Mouse (Mus musculus): ENCODE measurements around the gene Gm11077. TPM values are rescaled to one million over a fixed set of nuclear protein-coding genes. Genes with fewer than 3 reads are reported as not detected.

Gene Gm11077
- polyA plus RNA-seq (2014; fragmentation: Nextera tagmentation; extraction: Ambion mirVana), result not detected in 2 replicates

DNA sequence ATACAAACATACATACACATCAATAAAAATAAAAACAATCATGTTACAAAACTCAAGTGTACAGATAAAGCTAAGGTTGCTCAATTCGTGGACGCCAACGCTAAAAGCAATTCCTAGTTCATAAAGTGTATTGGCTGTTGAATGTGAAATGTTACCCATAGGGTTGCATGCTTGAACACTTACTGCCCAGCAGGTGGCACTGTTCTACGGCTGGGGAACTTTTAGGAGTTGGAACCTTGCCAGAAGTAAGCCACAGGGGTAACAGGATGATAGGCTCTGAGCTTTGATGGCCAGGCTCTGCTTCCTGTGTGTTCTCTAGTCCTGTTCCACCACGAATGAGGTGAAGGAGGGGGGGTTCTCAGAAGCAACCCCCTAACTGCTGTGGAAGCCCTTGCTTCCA lies at the start of gene Gm11077:
TSS of gene Gm11077 (plus strand) at position 13 of the 400 bp plus-strand sequence.
- WGBS, result 89% methylated on average over 5 of the region's 5 CpGs
- Histone ChIP-seq H3K4me1 (replicated peaks; ENCODE audit: control insufficient read depth, insufficient read depth, low read length) (peaks cover 11% of the 10 kb centered on the region; the same call in 1 of the 2 replicates), H3K27me3 (ENCODE audit: control insufficient read depth, insufficient read depth, low read length) (no peaks in the 10 kb centered on the region), H3K9me3 (ENCODE audit: control insufficient read depth, low read length) (no peaks in the 10 kb centered on the region), H3K9ac (no peak within 1 kb of the TSS), H3K36me3 (replicated peaks; ENCODE audit: control insufficient read depth, insufficient read depth) (no peaks in the 10 kb centered on the region), H3K27ac (no peak within 1 kb of the TSS), H3K4me3 (replicated peaks; ENCODE audit: low read length) (no peak within 1 kb of the TSS), H3K4me2 (replicated peaks) (no peak within 1 kb of the TSS)
- DNase-seq (ENCODE audit: low spot score) (no peak), ATAC-seq (ENCODE audit: low FRiP score) (no peak)

DNA sequence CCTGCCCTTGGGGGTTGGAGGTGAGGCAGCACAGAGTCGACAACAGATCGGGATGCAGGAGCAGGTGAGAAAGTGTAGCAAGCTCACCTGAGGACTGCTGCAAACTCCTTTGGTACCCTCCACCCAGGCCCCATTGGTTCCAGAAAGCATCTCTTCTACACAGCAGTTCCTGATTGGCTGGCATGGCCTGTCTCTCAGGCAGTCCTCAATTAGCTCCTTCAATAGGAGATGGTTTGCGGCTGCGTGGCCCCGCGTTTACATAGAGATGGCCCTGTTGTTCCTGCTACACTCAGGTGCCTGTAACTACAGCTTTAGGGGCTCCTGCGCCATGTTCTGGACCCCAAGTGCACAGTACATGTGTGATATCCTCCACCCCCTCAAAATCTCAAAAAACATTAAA lies 48.4 kb upstream of the Gm11077 start:
- 54% methylated on average over 7 of the region's 7 CpGs for WGBS
- Histone ChIP-seq H3K27me3 (ENCODE audit: control insufficient read depth, insufficient read depth, low read length) (no peaks in the 10 kb centered on the region), H3K4me1 (replicated peaks; ENCODE audit: control insufficient read depth, insufficient read depth, low read length) (peaks cover 19% of the 10 kb centered on the region), H3K9me3 (ENCODE audit: control insufficient read depth, low read length) (no peaks in the 10 kb centered on the region), H3K4me2 (replicated peaks) (no peak overlapping the region), H3K36me3 (replicated peaks; ENCODE audit: control insufficient read depth, insufficient read depth) (no peaks in the 10 kb centered on the region), H3K27ac (no peak overlapping the region), H3K9ac (no peak overlapping the region), H3K4me3 (replicated peaks; ENCODE audit: low read length) (no peak overlapping the region)
- no peak for ATAC-seq (ENCODE audit: low FRiP score)
- DNase-seq (ENCODE audit: low spot score), result no peak

DNA sequence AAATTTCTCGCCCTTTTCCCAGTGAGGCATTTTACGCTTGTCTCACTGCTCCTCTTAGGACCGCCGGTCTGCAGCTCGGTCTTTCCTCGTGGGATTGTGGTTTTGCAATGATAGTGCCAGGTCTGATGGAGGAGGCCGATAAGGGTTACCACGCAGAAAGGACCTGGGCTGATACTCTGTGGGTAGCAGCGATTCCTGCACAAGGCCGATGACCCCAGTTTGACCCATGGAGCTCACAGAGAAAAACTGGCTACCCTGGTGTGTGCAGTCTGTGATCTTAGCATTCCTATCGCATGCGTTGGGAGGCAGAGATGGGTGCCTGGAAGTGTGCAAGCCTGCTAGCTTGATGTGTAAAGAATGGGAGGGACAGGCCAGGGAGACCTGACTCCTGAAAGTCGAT lies 46.3 kb upstream of the Gm11077 start:
- Histone ChIP-seq H3K36me3 (replicated peaks; ENCODE audit: control insufficient read depth, insufficient read depth) (no peaks in the 10 kb centered on the region), H3K4me1 (replicated peaks; ENCODE audit: control insufficient read depth, insufficient read depth, low read length) (peaks cover 17% of the 10 kb centered on the region), H3K27me3 (ENCODE audit: control insufficient read depth, insufficient read depth, low read length) (no peaks in the 10 kb centered on the region), H3K9ac (no peak overlapping the region), H3K4me3 (replicated peaks; ENCODE audit: low read length) (no peak overlapping the region), H3K27ac (no peak overlapping the region), H3K4me2 (replicated peaks) (0 out of 2 replicates have a peak overlapping the region, but pooled peaks have one; percentile 7), H3K9me3 (ENCODE audit: control insufficient read depth, low read length) (no peaks in the 10 kb centered on the region)
- ATAC-seq (ENCODE audit: low FRiP score), result no peak
- 40% methylated on average over 13 of the region's 13 CpGs for WGBS
- no peak for DNase-seq (ENCODE audit: low spot score)

DNA sequence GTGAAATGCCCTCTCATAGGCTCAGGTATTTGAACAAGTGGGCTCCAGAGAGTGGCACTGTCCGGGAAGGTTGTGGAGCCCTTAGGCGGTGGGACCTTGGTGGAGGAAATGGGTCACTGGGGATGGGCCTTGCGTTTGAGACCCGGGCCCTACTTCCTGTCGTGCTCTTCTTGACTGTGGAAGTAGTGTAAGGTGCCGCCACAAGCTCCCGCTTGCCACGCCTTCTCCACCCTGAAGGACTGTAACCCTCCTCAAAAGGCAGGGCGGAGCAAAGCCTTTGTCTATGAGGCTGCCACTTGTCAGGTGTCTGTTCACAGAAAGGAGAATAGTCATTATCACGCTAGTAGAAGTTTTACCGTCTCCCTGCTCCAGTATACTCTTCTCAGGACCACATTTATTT lies 44.7 kb upstream of the Gm11077 start:
- no peaks in the 10 kb centered on the region for H3K27me3 ChIP-seq (ENCODE audit: control insufficient read depth, insufficient read depth, low read length)
- H3K9me3 ChIP-seq (ENCODE audit: control insufficient read depth, low read length), result no peaks in the 10 kb centered on the region
- 91% methylated on average over 11 of the region's 11 CpGs for WGBS
- H3K36me3 ChIP-seq (replicated peaks; ENCODE audit: control insufficient read depth, insufficient read depth), result no peaks in the 10 kb centered on the region
- ATAC-seq (ENCODE audit: low FRiP score), result no peak
- no peak overlapping the region for H3K4me2 ChIP-seq (replicated peaks)
- no peak overlapping the region for H3K4me3 ChIP-seq (replicated peaks; ENCODE audit: low read length)
- no peak overlapping the region for H3K27ac ChIP-seq
- no peak for DNase-seq (ENCODE audit: low spot score)
- H3K9ac ChIP-seq, result no peak overlapping the region
- H3K4me1 ChIP-seq (replicated peaks; ENCODE audit: control insufficient read depth, insufficient read depth, low read length), result 0 out of 2 replicates have a peak, but pooled peaks cover 1% of the 10 kb centered on the region

DNA sequence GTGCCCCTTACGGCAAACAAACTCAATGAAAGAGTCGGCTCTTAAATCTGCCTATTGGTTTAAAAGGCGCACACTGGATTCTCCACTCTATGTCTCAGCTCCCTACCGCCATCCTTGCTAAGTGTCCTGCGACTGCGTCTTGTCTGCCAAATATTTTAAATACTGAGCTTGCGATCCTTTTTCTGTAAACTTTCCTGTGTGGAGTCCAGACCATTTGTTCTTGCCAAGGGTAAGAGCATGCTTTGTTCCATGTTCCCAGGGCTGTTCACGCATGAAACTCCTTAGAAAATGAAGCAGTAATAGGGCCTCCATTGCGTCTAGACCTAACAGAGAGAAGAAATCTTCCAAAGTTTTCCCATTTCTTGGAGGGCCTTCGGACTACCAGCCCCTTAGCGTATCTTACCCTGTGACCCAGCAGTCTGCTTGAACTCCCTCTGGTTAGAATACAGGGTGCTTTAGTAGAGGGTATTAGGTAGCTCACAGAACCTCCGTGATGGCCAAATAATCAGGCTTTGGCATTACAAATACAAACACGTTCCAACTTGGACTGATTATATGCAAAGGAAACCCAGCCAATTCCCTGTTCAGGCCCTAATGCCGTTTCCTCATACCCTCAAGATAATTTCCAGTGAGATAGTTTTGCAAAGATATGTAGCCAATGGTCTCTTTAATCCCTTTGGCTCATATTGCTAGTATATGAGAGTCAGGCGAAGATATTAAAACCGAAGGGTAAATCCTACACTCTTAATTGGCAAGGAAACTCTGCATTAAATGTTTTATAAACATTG lies 39.3 kb upstream of the Gm11077 start:
- no peaks in the 10 kb centered on the region for H3K36me3 ChIP-seq (replicated peaks; ENCODE audit: control insufficient read depth, insufficient read depth)
- H3K4me2 ChIP-seq (replicated peaks), result no peak overlapping the region
- H3K4me1 ChIP-seq (replicated peaks; ENCODE audit: control insufficient read depth, insufficient read depth, low read length), result no peaks in the 10 kb centered on the region
- no peak; the same call in 1 of the 2 replicates for ATAC-seq (ENCODE audit: low FRiP score)
- no peaks in the 10 kb centered on the region for H3K9me3 ChIP-seq (ENCODE audit: control insufficient read depth, low read length)
- H3K27ac ChIP-seq, result no peak overlapping the region
- H3K9ac ChIP-seq, result no peak overlapping the region
- DNase-seq (ENCODE audit: low spot score), result no peak
- H3K27me3 ChIP-seq (ENCODE audit: control insufficient read depth, insufficient read depth, low read length), result no peaks in the 10 kb centered on the region
- 82% methylated on average over 16 of the region's 16 CpGs for WGBS
- no peak overlapping the region for H3K4me3 ChIP-seq (replicated peaks; ENCODE audit: low read length)

DNA sequence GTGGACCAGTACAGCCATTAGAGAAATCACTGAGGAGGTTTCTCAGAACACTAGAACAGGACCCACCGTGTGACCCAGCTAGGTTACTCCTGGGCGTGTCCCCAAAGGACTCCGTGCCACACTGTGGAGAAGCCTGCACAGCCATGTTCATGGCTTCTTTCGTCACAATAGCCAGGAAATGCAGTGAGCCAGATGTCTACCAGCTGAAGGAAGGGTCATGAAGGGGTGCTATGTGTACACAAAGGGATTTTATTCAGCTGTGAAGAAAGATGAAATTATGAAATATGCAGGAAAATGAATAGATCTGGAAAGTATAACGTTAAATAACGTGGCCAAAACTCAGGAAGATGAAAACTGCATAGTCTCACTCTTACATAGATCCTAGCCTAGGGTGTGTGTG lies 36.9 kb upstream of the Gm11077 start:
- Histone ChIP-seq H3K4me3 (replicated peaks; ENCODE audit: low read length) (no peak overlapping the region), H3K9ac (no peak overlapping the region), H3K9me3 (ENCODE audit: control insufficient read depth, low read length) (no peaks in the 10 kb centered on the region), H3K27ac (no peak overlapping the region), H3K36me3 (replicated peaks; ENCODE audit: control insufficient read depth, insufficient read depth) (no peaks in the 10 kb centered on the region), H3K4me1 (replicated peaks; ENCODE audit: control insufficient read depth, insufficient read depth, low read length) (peaks cover 15% of the 10 kb centered on the region), H3K27me3 (ENCODE audit: control insufficient read depth, insufficient read depth, low read length) (no peaks in the 10 kb centered on the region), H3K4me2 (replicated peaks) (no peak overlapping the region)
- WGBS, result 90% methylated on average over 6 of the region's 6 CpGs
- no peak for ATAC-seq (ENCODE audit: low FRiP score)
- DNase-seq (ENCODE audit: low spot score), result no peak

DNA sequence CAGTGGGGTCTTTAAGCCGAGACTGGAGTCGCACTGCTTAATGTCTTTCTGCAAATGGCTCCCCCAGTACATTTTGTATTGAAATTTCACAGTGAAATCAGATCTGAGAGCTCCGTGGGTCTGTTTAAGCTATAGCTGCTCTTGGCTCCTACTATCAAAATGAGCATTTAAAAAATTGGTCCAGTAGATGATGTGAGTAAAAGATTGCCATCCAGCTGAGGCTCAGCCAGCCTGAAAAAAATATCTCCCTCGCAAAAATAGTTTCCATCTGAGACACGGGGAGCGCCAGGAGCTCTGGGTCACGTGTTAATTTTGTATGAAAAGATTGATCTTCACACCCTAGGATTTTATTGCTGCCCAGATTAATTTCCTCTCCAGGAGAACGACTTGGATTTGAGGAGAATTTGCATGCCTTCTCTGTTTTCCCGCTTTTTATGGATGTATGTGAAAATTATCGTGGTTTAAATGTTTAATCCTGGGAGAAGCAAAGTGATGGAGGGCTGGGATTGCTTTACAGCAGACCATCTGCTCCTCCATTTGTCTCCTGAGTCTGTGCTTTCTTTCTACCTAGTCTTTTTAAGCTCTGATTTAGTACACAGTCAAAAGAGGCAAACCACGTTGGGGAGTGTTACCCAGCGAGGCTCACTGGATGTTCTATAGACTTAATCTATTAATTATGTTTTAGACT lies 32.7 kb upstream of the Gm11077 start:
- Histone ChIP-seq H3K9ac (no peak overlapping the region), H3K36me3 (replicated peaks; ENCODE audit: control insufficient read depth, insufficient read depth) (no peaks in the 10 kb centered on the region), H3K4me2 (replicated peaks) (no peak overlapping the region), H3K4me3 (replicated peaks; ENCODE audit: low read length) (no peak overlapping the region), H3K4me1 (replicated peaks; ENCODE audit: control insufficient read depth, insufficient read depth, low read length) (peaks cover 18% of the 10 kb centered on the region), H3K9me3 (ENCODE audit: control insufficient read depth, low read length) (no peaks in the 10 kb centered on the region), H3K27ac (no peak overlapping the region), H3K27me3 (ENCODE audit: control insufficient read depth, insufficient read depth, low read length) (no peaks in the 10 kb centered on the region)
- ATAC-seq (ENCODE audit: low FRiP score) (no peak), DNase-seq (ENCODE audit: low spot score) (peak; percentile 25)
- WGBS, result 49% methylated on average over 12 of the region's 12 CpGs

DNA sequence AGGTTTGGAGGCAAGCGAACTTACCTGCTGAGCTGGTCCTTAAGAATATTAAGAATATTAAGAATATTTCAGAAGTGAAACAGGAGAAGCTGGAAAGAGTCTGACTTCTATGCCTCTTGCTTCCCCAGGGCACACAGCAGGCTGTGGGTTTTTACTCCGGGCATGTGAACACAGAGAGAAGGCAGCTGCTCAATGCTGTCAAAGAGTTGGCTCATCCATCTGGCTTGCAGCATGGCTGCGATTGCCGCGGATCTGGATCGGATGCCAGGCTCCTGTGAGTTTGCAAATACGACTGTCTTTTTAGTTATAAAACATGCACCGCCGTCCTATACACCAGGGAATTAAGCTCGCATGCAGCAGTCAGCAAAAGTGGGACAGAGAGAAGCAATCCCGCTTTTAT lies 31.1 kb upstream of the Gm11077 start:
- Histone ChIP-seq H3K4me1 (replicated peaks; ENCODE audit: control insufficient read depth, insufficient read depth, low read length) (peaks cover 18% of the 10 kb centered on the region), H3K9ac (no peak overlapping the region), H3K4me2 (replicated peaks) (no peak overlapping the region), H3K27me3 (ENCODE audit: control insufficient read depth, insufficient read depth, low read length) (no peaks in the 10 kb centered on the region), H3K9me3 (ENCODE audit: control insufficient read depth, low read length) (no peaks in the 10 kb centered on the region), H3K4me3 (replicated peaks; ENCODE audit: low read length) (no peak overlapping the region), H3K36me3 (replicated peaks; ENCODE audit: control insufficient read depth, insufficient read depth) (no peaks in the 10 kb centered on the region), H3K27ac (no peak overlapping the region)
- WGBS, result 77% methylated on average over 11 of the region's 11 CpGs
- DNase-seq (ENCODE audit: low spot score) (peak; percentile 30), ATAC-seq (ENCODE audit: low FRiP score) (no peak)

DNA sequence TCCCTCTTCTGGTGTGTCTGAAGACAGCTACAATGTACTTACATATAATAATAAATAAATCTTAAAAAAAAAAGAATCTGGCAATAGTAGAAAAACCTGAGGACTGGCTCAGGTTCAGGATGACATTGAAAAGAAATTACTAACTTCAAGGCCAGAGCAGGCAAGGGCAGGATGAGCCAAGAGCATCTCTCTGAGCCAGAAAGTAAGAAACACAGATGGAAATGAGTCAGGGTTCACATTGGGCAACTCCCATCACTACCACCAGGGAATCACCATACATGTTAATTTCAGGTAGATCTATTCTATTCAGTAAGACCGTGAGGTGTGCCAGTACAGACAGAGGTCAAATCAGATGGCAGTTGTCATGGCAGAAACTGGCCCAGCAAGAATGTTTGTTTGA lies 30.5 kb upstream of the Gm11077 start:
- DNase-seq (ENCODE audit: low spot score) (no peak), ATAC-seq (ENCODE audit: low FRiP score) (no peak)
- H3K4me2 ChIP-seq (replicated peaks), result no peak overlapping the region
- H3K9ac ChIP-seq, result no peak overlapping the region
- H3K4me3 ChIP-seq (replicated peaks; ENCODE audit: low read length), result no peak overlapping the region
- no peaks in the 10 kb centered on the region for H3K27me3 ChIP-seq (ENCODE audit: control insufficient read depth, insufficient read depth, low read length)
- H3K9me3 ChIP-seq (ENCODE audit: control insufficient read depth, low read length), result no peaks in the 10 kb centered on the region
- 96% methylated on average over 1 of the region's 1 CpGs for WGBS
- peaks cover 18% of the 10 kb centered on the region for H3K4me1 ChIP-seq (replicated peaks; ENCODE audit: control insufficient read depth, insufficient read depth, low read length)
- H3K27ac ChIP-seq, result no peak overlapping the region
- H3K36me3 ChIP-seq (replicated peaks; ENCODE audit: control insufficient read depth, insufficient read depth), result no peaks in the 10 kb centered on the region
